Mouse (Mus musculus): ENCODE data around the gene Dusp11. TPM values are rescaled to one million over a fixed set of nuclear protein-coding genes. Genes with fewer than 3 reads are reported as not detected.
"Not testable (repeated sequence)": the region's sequence is repeated elsewhere in the genome, so short reads cannot be mapped to it uniquely, and the experiment has no call there.

Gene Dusp11
- polyA plus RNA-seq, 1 experiment from 2014 or later: 40.7 TPM

DNA sequence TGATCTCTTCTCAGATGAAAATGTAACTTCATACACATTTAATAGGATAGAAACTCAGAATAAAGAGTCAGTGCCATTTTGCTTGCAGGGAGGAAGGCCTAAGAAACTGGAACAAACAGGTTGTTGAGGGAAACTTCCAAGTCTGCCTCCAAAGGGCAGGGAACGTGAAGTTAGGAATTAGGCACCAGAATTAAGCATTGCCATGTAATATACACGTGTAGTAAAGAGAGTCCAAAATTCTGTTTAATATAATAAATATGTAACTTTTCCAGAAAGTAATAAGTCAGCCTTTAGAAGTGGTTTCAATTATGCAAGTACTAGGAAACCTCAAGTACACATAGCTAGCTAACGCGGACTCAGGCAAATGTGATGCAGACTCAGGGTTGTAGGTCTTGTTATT, 42.1 kb downstream of the Dusp11 start:
- 96% methylated on average over 4 of the region's 4 CpGs for WGBS
- Histone ChIP-seq H3K4me3 (ENCODE audit: low read length) (no peak overlapping the region), H3K9ac (ENCODE audit: low read depth, low read length) (no peak overlapping the region), H3K9me3 (ENCODE audit: control insufficient read depth, low read length) (no peaks in the 10 kb centered on the region; the same call in 1 of the 2 replicates), H3K36me3 (ENCODE audit: control insufficient read depth, insufficient read depth, low read length) (peaks cover 10% of the 10 kb centered on the region), H3K4me2 (ENCODE audit: low read length) (no peak overlapping the region), H3K27me3 (replicated peaks; ENCODE audit: control insufficient read depth, insufficient read depth, low read length) (no peaks in the 10 kb centered on the region), H3K27ac (ENCODE audit: low read depth, low read length) (no peak overlapping the region), H3K4me1 (ENCODE audit: control insufficient read depth, insufficient read depth, low read depth, low read length) (peaks cover 12% of the 10 kb centered on the region)
- ATAC-seq: no peak

DNA sequence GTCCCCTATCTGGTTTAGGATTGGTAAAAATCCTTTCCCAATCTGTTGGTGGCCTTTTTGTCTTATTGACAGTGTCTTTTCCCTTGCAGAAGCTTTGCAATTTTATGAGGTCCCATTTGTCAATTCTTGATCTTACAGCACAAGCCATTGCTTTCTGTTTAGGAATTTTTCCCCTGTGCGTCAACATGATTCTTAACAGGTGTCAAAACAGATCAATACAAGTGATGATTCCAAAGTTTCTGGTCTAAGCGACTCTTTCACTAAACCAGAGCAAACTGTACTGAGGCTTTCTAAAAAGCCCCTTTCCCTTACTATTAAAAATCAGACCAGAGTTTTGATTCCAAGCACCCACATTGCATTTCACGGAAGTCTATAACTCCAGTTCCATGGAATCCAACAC, 43.1 kb downstream of the Dusp11 start:
- not testable (repeated sequence) for ATAC-seq; H3K36me3 ChIP-seq (ENCODE audit: control insufficient read depth, insufficient read depth, low read length); H3K27me3 ChIP-seq (replicated peaks; ENCODE audit: control insufficient read depth, insufficient read depth, low read length); H3K4me2 ChIP-seq (ENCODE audit: low read length); H3K4me3 ChIP-seq (ENCODE audit: low read length); H3K9ac ChIP-seq (ENCODE audit: low read depth, low read length); H3K27ac ChIP-seq (ENCODE audit: low read depth, low read length); H3K9me3 ChIP-seq (ENCODE audit: control insufficient read depth, low read length)
- WGBS: 95% methylated on average over 3 of the region's 3 CpGs
- peaks cover 12% of the 10 kb centered on the region for H3K4me1 ChIP-seq (ENCODE audit: control insufficient read depth, insufficient read depth, low read depth, low read length)

DNA sequence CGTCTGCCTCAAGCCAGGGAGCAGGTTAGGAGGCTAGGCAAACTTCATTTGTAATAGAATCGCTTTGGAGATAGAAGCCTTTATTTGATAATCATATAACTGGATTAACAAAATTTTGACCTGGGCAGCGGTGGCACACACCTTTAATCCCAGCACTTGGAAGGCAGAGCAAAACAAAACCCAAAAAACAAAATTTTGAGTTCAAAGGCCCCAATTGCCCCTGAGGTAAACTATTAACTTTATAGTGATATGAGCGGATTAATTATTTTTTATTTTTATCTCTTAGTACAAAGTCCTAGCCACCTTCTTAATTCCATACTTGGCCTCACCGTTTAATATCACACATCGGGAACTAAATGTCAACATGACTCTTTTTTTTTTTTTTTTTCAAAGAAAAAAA, 44.9 kb downstream of the Dusp11 start:
- Histone ChIP-seq H3K4me3 (ENCODE audit: low read length) (peak overlapping the region; percentile 72), H3K9me3 (ENCODE audit: control insufficient read depth, low read length) (no peaks in the 10 kb centered on the region; the same call in 1 of the 2 replicates), H3K9ac (ENCODE audit: low read depth, low read length) (peak overlapping the region; percentile 79), H3K27ac (ENCODE audit: low read depth, low read length) (peak overlapping the region; percentile 89), H3K4me2 (ENCODE audit: low read length) (peak overlapping the region; percentile 93), H3K4me1 (ENCODE audit: control insufficient read depth, insufficient read depth, low read depth, low read length) (peaks cover 12% of the 10 kb centered on the region), H3K27me3 (replicated peaks; ENCODE audit: control insufficient read depth, insufficient read depth, low read length) (no peaks in the 10 kb centered on the region), H3K36me3 (ENCODE audit: control insufficient read depth, insufficient read depth, low read length) (peaks cover under 1% of the 10 kb centered on the region; the same call in 1 of the 2 replicates)
- WGBS: 81% methylated on average over 6 of the region's 6 CpGs
- ATAC-seq: no peak

DNA sequence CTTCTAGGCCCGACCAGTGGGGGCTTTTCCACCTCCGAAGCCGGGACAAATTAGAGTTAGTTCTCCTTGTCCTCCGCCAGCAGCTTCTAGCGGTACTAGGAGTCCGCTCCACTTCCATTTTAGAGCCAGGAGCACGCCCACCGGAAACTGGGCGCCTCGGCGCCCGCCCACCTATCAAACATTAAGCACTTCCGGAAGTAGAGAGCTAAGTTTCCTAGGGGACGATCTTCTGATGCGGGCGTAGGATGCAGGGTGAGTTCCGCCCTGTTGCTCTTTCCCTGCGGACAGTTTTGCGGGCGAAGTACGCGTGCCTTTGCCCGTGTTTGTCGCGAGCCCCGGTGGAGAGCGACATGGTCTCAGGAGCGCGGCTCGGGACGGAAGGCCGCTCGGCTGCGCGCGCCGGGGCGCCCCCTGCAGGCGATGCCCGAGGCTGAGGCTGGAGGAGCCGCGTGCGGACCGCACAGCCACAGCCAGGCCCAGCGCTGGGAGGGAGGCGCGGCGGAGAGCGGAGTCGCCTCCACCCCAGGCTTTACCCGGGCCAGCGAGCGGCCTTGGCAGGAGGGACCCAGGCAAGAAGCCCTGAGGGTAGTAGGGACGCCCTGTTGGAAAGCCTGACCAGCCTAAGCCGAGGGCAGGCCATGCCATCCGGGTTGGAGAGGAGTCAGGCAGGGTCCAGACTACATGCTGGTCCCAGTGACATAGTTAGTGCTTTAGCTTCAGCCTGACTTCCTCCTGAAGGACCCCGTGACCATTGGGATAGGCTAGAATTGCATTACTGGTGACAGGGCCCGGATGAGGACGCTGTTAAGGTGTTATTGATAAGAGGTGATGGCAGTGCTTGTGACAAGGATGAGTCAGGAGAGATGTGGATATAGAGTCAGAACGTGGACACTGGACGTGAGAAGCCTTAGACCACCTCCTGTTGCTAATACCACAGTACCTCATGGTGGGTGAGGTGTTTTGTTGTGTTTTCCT, 45.6 kb downstream of the Dusp11 start, which contains the start of gene Nat8f1:
Gene Nat8f1 (minus strand): TSS at position 149 of the 975 bp plus-strand sequence.
- not testable (repeated sequence) for H3K36me3 ChIP-seq (ENCODE audit: control insufficient read depth, insufficient read depth, low read length); H3K27me3 ChIP-seq (replicated peaks; ENCODE audit: control insufficient read depth, insufficient read depth, low read length); H3K9me3 ChIP-seq (ENCODE audit: control insufficient read depth, low read length)
- Histone ChIP-seq H3K4me2 (ENCODE audit: low read length) (peak within 1 kb of the TSS; percentile 93), H3K27ac (ENCODE audit: low read depth, low read length) (peak within 1 kb of the TSS; percentile 89), H3K4me1 (ENCODE audit: control insufficient read depth, insufficient read depth, low read depth, low read length) (peaks cover 12% of the 10 kb centered on the region), H3K9ac (ENCODE audit: low read depth, low read length) (peak within 1 kb of the TSS; percentile 79), H3K4me3 (ENCODE audit: low read length) (peak within 1 kb of the TSS; percentile 72)
- WGBS: under 1% methylated on average over 56 of the region's 61 CpGs
- peak; percentile 97 for ATAC-seq

DNA sequence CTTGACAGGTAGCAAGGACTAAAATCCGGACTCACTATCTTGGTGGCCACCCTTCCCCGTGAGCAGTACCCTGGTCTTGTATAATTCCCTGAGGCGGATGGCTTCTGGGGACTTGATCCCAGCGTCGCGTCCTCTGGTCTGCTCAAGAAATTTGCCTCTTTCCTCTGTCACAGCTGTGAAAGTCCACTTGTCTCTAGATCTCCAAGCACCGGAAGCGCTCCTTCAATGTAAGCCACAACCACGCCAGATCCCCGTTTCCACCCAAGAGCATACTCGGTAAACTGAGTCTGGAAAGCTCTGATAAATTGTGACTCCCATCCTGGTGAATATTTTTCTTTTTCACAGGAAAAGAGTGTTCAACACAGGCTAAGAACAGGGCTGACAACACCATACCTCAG, 46.3 kb downstream of the Dusp11 start:
- Histone ChIP-seq H3K4me1 (ENCODE audit: control insufficient read depth, insufficient read depth, low read depth, low read length) (peaks cover 12% of the 10 kb centered on the region), H3K27ac (ENCODE audit: low read depth, low read length) (peak overlapping the region; percentile 89), H3K9me3 (ENCODE audit: control insufficient read depth, low read length) (no peaks in the 10 kb centered on the region; the same call in 1 of the 2 replicates), H3K9ac (ENCODE audit: low read depth, low read length) (peak overlapping the region; percentile 79), H3K36me3 (ENCODE audit: control insufficient read depth, insufficient read depth, low read length) (no peaks in the 10 kb centered on the region), H3K4me2 (ENCODE audit: low read length) (peak overlapping the region; percentile 93), H3K4me3 (ENCODE audit: low read length) (peak overlapping the region; percentile 72), H3K27me3 (replicated peaks; ENCODE audit: control insufficient read depth, insufficient read depth, low read length) (no peaks in the 10 kb centered on the region)
- WGBS: 4% methylated on average over 11 of the region's 11 CpGs
- 0 out of 2 replicates have a peak, but pooled peaks have one; percentile 9 for ATAC-seq

DNA sequence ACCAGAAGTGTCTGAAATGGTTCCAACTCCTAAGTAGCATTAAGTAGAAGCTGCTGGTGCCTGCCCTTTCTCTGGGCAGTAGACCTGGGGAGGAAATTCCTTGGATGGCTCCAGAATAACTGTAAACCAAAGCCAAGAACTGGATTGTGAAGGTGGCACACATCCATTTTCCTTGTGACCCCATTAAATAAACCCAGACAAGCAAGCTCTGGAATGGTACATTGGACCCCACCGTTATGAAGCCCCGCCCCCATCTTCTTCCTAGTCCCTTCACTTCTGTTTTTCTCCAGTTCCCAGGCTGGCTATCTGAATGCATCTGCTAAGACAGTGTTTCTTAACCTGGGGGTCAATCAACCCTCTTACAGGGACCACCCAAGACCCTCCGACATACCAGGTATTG, 49.9 kb downstream of the Dusp11 start, which contains the start of gene Tprkb:
Gene Tprkb (plus strand): TSS at position 279 of the 400 bp plus-strand sequence.
- H3K36me3 ChIP-seq (ENCODE audit: control insufficient read depth, insufficient read depth, low read length): no peaks in the 10 kb centered on the region
- 90% methylated on average over 3 of the region's 3 CpGs for WGBS
- peaks cover 11% of the 10 kb centered on the region for H3K4me1 ChIP-seq (ENCODE audit: control insufficient read depth, insufficient read depth, low read depth, low read length)
- no peak within 1 kb of the TSS for H3K27ac ChIP-seq (ENCODE audit: low read depth, low read length)
- ATAC-seq: no peak
- no peak within 1 kb of the TSS for H3K4me3 ChIP-seq (ENCODE audit: low read length)
- no peaks in the 10 kb centered on the region for H3K27me3 ChIP-seq (replicated peaks; ENCODE audit: control insufficient read depth, insufficient read depth, low read length)
- H3K9me3 ChIP-seq (ENCODE audit: control insufficient read depth, low read length): no peaks in the 10 kb centered on the region
- no peak within 1 kb of the TSS for H3K4me2 ChIP-seq (ENCODE audit: low read length)
- H3K9ac ChIP-seq (ENCODE audit: low read depth, low read length): no peak within 1 kb of the TSS

DNA sequence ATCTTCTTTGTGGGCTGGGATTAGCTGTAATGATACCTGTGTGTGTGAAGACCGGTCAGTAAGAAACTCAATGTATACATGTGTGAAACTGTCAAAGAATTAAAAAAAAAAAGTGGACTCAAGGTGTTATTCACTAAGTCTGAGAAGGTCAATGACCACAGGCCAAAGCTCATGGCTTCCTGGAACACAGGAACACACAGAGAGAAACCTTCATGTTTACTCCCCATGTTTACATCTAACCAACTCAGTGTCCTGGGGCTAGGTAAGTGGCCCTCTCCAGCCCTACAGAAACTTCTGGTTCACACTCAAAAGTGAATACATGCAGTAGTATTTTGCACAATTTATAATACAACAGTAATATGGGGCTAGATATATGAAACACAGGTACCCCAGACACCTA, 51.8 kb downstream of the Dusp11 start:
- no peaks in the 10 kb centered on the region for H3K9me3 ChIP-seq (ENCODE audit: control insufficient read depth, low read length)
- ATAC-seq: no peak
- H3K27ac ChIP-seq (ENCODE audit: low read depth, low read length): no peak overlapping the region
- H3K36me3 ChIP-seq (ENCODE audit: control insufficient read depth, insufficient read depth, low read length): no peaks in the 10 kb centered on the region
- no peak overlapping the region for H3K9ac ChIP-seq (ENCODE audit: low read depth, low read length)
- H3K4me1 ChIP-seq (ENCODE audit: control insufficient read depth, insufficient read depth, low read depth, low read length): peaks cover 2% of the 10 kb centered on the region
- no peak overlapping the region for H3K4me2 ChIP-seq (ENCODE audit: low read length)
- H3K27me3 ChIP-seq (replicated peaks; ENCODE audit: control insufficient read depth, insufficient read depth, low read length): no peaks in the 10 kb centered on the region
- H3K4me3 ChIP-seq (ENCODE audit: low read length): no peak overlapping the region
- 100% methylated on average over 1 of the region's 1 CpGs for WGBS

DNA sequence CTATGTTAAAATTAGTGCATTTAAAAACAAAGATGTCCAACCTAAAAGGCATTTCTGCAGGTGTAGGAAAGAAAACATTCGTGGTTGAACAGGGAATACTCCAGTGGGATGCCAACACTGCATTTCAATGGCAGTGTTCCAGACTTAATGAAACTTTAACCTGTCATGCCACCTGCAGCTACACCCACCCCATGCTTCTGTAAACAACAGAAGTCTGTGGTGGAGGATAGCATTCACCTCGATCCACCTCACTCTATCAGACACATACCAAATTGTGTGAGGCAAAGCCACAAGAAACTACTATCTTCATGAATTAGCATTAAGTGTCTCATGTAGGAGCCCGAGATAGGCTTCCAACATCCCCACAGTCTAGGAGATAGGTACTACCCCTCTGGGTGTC, 53.1 kb downstream of the Dusp11 start:
- H3K27me3 ChIP-seq (replicated peaks; ENCODE audit: control insufficient read depth, insufficient read depth, low read length): no peaks in the 10 kb centered on the region
- no peak overlapping the region for H3K27ac ChIP-seq (ENCODE audit: low read depth, low read length)
- H3K36me3 ChIP-seq (ENCODE audit: control insufficient read depth, insufficient read depth, low read length): no peaks in the 10 kb centered on the region
- no peak overlapping the region for H3K4me3 ChIP-seq (ENCODE audit: low read length)
- ATAC-seq: no peak
- H3K4me1 ChIP-seq (ENCODE audit: control insufficient read depth, insufficient read depth, low read depth, low read length): no peaks in the 10 kb centered on the region
- H3K4me2 ChIP-seq (ENCODE audit: low read length): no peak overlapping the region
- no peak overlapping the region for H3K9ac ChIP-seq (ENCODE audit: low read depth, low read length)
- 82% methylated on average over 3 of the region's 3 CpGs for WGBS
- H3K9me3 ChIP-seq (ENCODE audit: control insufficient read depth, low read length): no peaks in the 10 kb centered on the region

DNA sequence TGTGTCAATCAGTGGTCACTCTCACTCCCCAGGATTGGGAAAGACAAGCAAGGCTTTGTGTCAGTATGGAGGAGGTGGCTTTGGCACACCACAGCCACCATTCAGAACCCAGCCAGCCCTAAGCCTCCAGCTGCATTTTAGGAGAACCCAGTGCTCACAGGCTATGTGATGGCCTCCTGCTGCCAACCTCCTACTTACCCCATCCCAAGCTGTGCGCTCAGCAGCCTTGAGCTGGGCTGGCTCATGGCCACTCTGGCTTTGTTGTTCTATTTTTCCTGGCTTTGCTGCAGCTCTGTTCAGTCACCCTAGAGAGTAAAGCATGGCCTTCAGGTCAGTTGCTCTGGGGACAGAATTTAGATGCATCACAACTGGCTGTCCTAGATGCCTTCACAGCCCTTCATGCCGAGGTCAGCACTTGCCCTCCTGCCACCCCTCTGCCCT, 54.5 kb downstream of the Dusp11 start:
- H3K4me1 ChIP-seq (ENCODE audit: control insufficient read depth, insufficient read depth, low read depth, low read length); H3K9ac ChIP-seq (ENCODE audit: low read depth, low read length); H3K36me3 ChIP-seq (ENCODE audit: control insufficient read depth, insufficient read depth, low read length); H3K9me3 ChIP-seq (ENCODE audit: control insufficient read depth, low read length); H3K4me3 ChIP-seq (ENCODE audit: low read length); H3K27me3 ChIP-seq (replicated peaks; ENCODE audit: control insufficient read depth, insufficient read depth, low read length); H3K4me2 ChIP-seq (ENCODE audit: low read length): not testable (repeated sequence)
- ATAC-seq: peak; percentile 91
- WGBS: 50% methylated on average over 2 of the region's 2 CpGs
- H3K27ac ChIP-seq (ENCODE audit: low read depth, low read length): 0 out of 2 replicates have a peak overlapping the region, but pooled peaks have one; percentile 44

Data from hindbrain, embryonic 16.5 days (tissue).